Mouse (Mus musculus) stomach, postnatal 0 days (tissue): ENCODE data around the gene Eif2d.

ENCODE experiments used
- CTCF ChIP-seq: IDR thresholded peaks from 2 replicates; pipeline ENCODE4 v1.5.1; 2016; ENCODE audit warnings: antibody characterized with exemption, low read depth, mild to moderate bottlenecking, moderate library complexity
- EP300 ChIP-seq: optimal IDR thresholded peaks from 2 replicates; pipeline ENCODE3; 2016; ENCODE audit warnings: antibody characterized with exemption

DNA sequence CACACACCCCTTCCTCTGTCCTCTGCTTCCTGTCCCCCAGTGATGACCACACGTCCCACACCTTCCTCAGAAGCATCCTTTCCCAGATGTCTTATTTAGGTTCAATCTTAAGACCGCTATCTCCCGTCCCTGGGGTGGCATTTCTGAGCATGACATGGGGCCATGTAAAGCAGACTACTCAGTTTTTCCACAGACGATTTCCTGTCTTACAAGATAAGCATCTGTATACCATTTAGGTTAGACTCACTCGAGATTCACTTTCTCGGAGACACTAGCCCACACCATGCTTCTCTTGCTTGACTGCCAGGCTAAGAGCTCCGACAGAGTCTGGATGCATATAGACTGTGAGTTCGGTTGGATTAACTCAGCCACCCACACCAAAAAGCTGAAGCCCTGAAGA lies 51.5 kb downstream of the Eif2d start:
- no peak for TF ChIP-seq EP300
- TF ChIP-seq CTCF = no peak
